Mouse (Mus musculus) hindbrain, embryonic 14.5 days (tissue): ENCODE measurements around the gene Dao. TPM values are rescaled to one million over a fixed set of nuclear protein-coding genes. Genes with fewer than 3 reads are reported as not detected.

ENCODE experiments used
- ATAC-seq: fragments of 200-750 bp; cut with Nextera tagmentation; 2 replicates; pipeline ENCODE4 v1.8.0; 2017; ENCODE audit warnings: moderate number of reproducible peaks, mild to moderate bottlenecking, moderate TSS enrichment, moderate library complexity; ENCODE audit not compliant: low FRiP score
- DNase-seq: peaks from one replicate; pipeline ENCODE4 v3.0.0-alpha.2; 2015; ENCODE audit warnings: low spot score
- H3K27ac ChIP-seq: fragments of 300-500 bp; sonication (generic); 2 replicates; pipeline ENCODE4 v1.5.1; 2014; ENCODE audit warnings: mild to moderate bottlenecking, moderate library complexity
- H3K27me3 ChIP-seq: fragments of 300-500 bp; sonication (generic); 2 replicates; pipeline ENCODE4 v1.6.1; 2014; ENCODE audit warnings: mild to moderate bottlenecking, low read length, mixed read lengths; ENCODE audit not compliant: control insufficient read depth, insufficient read depth
- H3K36me3 ChIP-seq: fragments of 300-500 bp; sonication (generic); replicated peaks from 2 replicates; pipeline ENCODE4 v1.6.1; 2014; ENCODE audit not compliant: control insufficient read depth, insufficient read depth
- H3K4me1 ChIP-seq: fragments of 300-500 bp; sonication (generic); replicated peaks from 2 replicates; pipeline ENCODE4 v1.6.1; 2014; ENCODE audit warnings: antibody characterized with exemption, low read length, mixed read lengths; ENCODE audit not compliant: control insufficient read depth, insufficient read depth
- H3K4me2 ChIP-seq: fragments of 300-500 bp; sonication (generic); replicated peaks from 2 replicates; pipeline ENCODE4 v1.6.1; 2014; ENCODE audit warnings: mild to moderate bottlenecking, moderate library complexity
- H3K4me3 ChIP-seq: fragments of 300-500 bp; sonication (generic); replicated peaks from 2 replicates; pipeline ENCODE4 v1.5.1; 2014; ENCODE audit warnings: mild to moderate bottlenecking, low read length
- H3K9ac ChIP-seq: fragments of 300-500 bp; sonication (generic); 2 replicates; pipeline ENCODE4 v1.6.1; 2014
- H3K9me3 ChIP-seq: fragments of 300-500 bp; sonication (generic); 2 replicates; pipeline ENCODE4 v1.6.1; 2016; ENCODE audit warnings: low read length; ENCODE audit not compliant: control insufficient read depth
- WGBS: fragments of 180-500 bp; shearing (Covaris S2); extraction: QIAGEN DNeasy Blood & Tissue Kit; methylation state at CpG from one replicate; pipeline ENCODE4 v1.1.7; 2014; 5-methylcytosine and 5-hydroxymethylcytosine counted together
- polyA plus RNA-seq: library from polyadenylated mRNA; unstranded; fragments of >200 nt; fragmentation: Nextera tagmentation; extraction: Ambion mirVana; gene quantifications from 2 replicates; pipeline ENCODE4 v1.2.1, GENCODE M21; 2014

Dao gene
- polyA plus RNA-seq, 1 experiment from 2014 or later: not detected

GRCm38 (mm10) chr5:113977309-113977708, 26.2 kb upstream of the Dao start:
- Histone ChIP-seq H3K9me3 (no peaks in the 10 kb centered on the region), H3K27me3 (no peaks in the 10 kb centered on the region), H3K27ac (no peak overlapping the region), H3K36me3 (0 out of 2 replicates have a peak, but pooled peaks cover 4% of the 10 kb centered on the region), H3K4me2 (no peak overlapping the region), H3K4me3 (no peak overlapping the region), H3K4me1 (peaks cover 24% of the 10 kb centered on the region), H3K9ac (no peak overlapping the region)
- ATAC-seq: no peak
- whole genome bisulfite sequencing: 78% methylated on average over 8 of the region's 8 CpGs
- DNase-seq: no peak

GRCm38 (mm10) chr5:113980511-113980910, 23.0 kb upstream of the Dao start:
- Histone ChIP-seq H3K4me2 (no peak overlapping the region), H3K4me3 (no peak overlapping the region), H3K9me3 (no peaks in the 10 kb centered on the region), H3K4me1 (0 out of 2 replicates have a peak, but pooled peaks cover 4% of the 10 kb centered on the region), H3K36me3 (peaks cover 8% of the 10 kb centered on the region), H3K9ac (no peak overlapping the region), H3K27me3 (no peaks in the 10 kb centered on the region), H3K27ac (no peak overlapping the region)
- 90% methylated on average over 1 of the region's 1 CpGs for WGBS
- DNase-seq: no peak
- no peak for ATAC-seq

GRCm38 (mm10) chr5:113981171-113981570, 22.3 kb upstream of the Dao start:
- peaks cover 4% of the 10 kb centered on the region; the same call in 1 of the 2 replicates for H3K4me1 ChIP-seq
- no peak overlapping the region for H3K4me3 ChIP-seq
- ATAC-seq (no peak), DNase-seq (no peak)
- H3K9ac ChIP-seq: no peak overlapping the region
- WGBS: 87% methylated on average over 6 of the region's 6 CpGs
- no peak overlapping the region for H3K27ac ChIP-seq
- no peaks in the 10 kb centered on the region for H3K9me3 ChIP-seq
- peaks cover 8% of the 10 kb centered on the region for H3K36me3 ChIP-seq
- no peaks in the 10 kb centered on the region for H3K27me3 ChIP-seq
- no peak overlapping the region for H3K4me2 ChIP-seq

- 77% methylated on average over 8 of the region's 8 CpGs for WGBS
Observed at GRCm38 (mm10) chr5:113981843-113982242, 21.7 kb upstream of the Dao start.

DNA sequence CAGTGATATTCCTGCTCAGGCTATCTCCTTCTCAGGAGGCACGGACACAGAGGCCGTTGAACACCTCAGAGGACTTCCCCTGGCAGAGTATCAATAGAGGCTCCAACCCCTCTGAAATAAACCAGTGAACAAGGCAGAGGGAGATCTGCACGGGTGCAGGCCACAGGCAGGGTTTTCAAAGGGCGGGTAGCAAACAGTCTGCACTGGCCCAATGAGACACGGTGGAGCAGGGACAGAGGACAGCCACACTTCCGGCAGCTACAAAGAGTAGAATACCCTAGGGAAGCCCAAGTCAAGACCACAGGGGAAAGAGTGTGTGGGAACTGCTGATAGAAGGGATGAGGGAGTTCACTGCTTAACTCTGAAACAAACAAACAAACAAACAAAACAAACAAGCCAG, 20.0 kb upstream of the Dao start:
- DNase-seq (no peak), ATAC-seq (no peak)
- H3K36me3 ChIP-seq: peaks cover 15% of the 10 kb centered on the region
- WGBS: 77% methylated on average over 6 of the region's 6 CpGs
- no peak overlapping the region for H3K4me2 ChIP-seq
- H3K4me3 ChIP-seq: no peak overlapping the region
- no peak overlapping the region for H3K27ac ChIP-seq
- no peak overlapping the region for H3K9ac ChIP-seq
- H3K27me3 ChIP-seq: no peaks in the 10 kb centered on the region
- H3K4me1 ChIP-seq: peaks cover 11% of the 10 kb centered on the region; the same call in 1 of the 2 replicates
- no peaks in the 10 kb centered on the region for H3K9me3 ChIP-seq

More at GRCm38 (mm10) chr5:113981843-113982242, 21.7 kb upstream of the Dao start:
- no peak overlapping the region for H3K9ac ChIP-seq
- no peak overlapping the region for H3K4me2 ChIP-seq
- peaks cover 10% of the 10 kb centered on the region; the same call in 1 of the 2 replicates for H3K4me1 ChIP-seq
- DNase-seq: no peak
- H3K36me3 ChIP-seq: peaks cover 14% of the 10 kb centered on the region
- H3K9me3 ChIP-seq: no peaks in the 10 kb centered on the region
- H3K27me3 ChIP-seq: no peaks in the 10 kb centered on the region
- no peak for ATAC-seq
- H3K4me3 ChIP-seq: no peak overlapping the region
- H3K27ac ChIP-seq: no peak overlapping the region

DNA sequence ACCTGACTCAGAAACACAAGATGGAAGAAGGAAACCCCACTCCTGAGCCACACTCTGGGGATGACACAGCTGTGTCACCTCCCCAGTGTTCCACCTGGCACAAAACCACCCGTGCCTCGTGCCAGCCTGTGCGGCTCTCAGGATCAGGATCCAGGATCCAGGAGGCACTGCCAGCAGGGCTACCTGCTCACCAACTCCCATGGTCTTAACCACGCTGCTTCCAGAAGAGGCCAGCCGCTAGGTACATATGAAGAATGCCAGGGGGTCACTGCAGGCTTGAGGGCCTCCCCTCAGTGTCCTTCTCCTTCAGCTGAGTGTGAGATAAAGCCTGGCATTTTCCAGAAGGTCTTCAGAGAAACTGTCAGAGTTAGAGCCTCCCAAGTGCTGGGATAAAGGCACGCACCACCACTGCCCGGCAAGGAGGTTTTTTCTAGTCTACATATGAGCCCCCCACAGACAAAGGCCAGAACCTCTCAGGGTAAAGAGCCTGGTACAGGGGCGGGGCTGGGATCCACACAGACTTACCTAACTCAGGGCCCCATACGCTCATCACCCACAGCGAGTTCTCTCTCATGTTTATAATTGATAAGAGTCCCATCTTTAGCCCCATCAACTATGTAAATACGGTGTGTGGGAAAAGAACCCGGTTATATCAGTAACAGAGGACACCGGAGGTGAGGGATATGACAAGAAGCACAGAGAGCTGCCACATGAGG, 19.3 kb upstream of the Dao start:
- Histone ChIP-seq H3K4me2 (no peak overlapping the region), H3K36me3 (peaks cover 22% of the 10 kb centered on the region), H3K4me3 (no peak overlapping the region), H3K9ac (no peak overlapping the region), H3K4me1 (peaks cover 11% of the 10 kb centered on the region; the same call in 1 of the 2 replicates), H3K27me3 (no peaks in the 10 kb centered on the region), H3K27ac (no peak overlapping the region), H3K9me3 (no peaks in the 10 kb centered on the region)
- DNase-seq: no peak
- WGBS: 91% methylated on average over 13 of the region's 13 CpGs
- no peak for ATAC-seq

- DNase-seq (no peak), ATAC-seq (no peak)
- Histone ChIP-seq H3K27me3 (no peaks in the 10 kb centered on the region), H3K4me2 (no peak overlapping the region), H3K9me3 (no peaks in the 10 kb centered on the region), H3K9ac (no peak overlapping the region), H3K27ac (no peak overlapping the region), H3K4me1 (peaks cover 15% of the 10 kb centered on the region; the same call in 1 of the 2 replicates), H3K4me3 (no peak overlapping the region), H3K36me3 (peaks cover 26% of the 10 kb centered on the region)
- WGBS: 74% methylated on average over 2 of the region's 2 CpGs
Observed at GRCm38 (mm10) chr5:113985737-113986136, 17.8 kb upstream of the Dao start.

DNA sequence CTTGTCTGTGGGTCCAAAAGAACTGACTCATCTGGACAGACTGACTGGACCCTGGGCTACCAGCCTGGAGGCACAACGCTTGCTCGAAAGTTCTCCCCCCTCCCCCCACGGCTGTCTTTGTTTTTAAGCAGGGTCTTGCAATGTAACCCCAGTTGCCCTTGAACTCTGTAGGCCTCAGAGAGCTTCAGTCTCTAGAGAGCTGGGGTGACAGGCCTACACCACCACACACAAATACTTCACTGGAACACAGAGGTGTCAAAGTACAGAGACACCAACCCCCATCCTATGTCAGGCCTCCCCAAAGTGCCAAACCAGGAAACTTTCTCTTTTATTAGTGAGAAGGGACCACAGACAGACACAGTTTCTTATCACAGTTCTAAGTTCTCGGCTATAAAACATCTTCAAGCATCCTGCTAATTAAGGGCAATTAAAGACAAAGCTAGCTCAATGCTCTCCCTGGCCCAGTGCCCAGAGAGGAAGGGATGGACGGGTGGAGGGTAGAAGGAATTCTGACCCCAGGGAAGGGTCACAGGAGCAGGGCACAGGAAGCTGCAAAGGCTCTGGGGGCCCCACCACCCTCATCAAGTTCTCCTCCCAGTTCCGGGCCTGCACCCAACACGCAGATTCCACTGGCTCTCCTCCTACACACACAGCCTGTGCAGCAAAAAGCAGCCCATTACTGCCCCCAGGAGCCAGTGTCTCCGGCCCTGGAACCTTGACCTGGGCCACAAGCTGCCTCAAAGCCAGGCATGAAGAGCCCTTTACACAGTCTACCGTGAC, 17.1 kb upstream of the Dao start:
- WGBS: 60% methylated on average over 9 of the region's 9 CpGs
- Histone ChIP-seq H3K27ac (no peak overlapping the region), H3K27me3 (no peaks in the 10 kb centered on the region), H3K4me2 (no peak overlapping the region), H3K4me1 (peaks cover 22% of the 10 kb centered on the region; the same call in 1 of the 2 replicates), H3K4me3 (no peak overlapping the region), H3K9ac (no peak overlapping the region), H3K36me3 (peaks cover 24% of the 10 kb centered on the region), H3K9me3 (no peaks in the 10 kb centered on the region)
- ATAC-seq (no peak), DNase-seq (no peak)

DNA sequence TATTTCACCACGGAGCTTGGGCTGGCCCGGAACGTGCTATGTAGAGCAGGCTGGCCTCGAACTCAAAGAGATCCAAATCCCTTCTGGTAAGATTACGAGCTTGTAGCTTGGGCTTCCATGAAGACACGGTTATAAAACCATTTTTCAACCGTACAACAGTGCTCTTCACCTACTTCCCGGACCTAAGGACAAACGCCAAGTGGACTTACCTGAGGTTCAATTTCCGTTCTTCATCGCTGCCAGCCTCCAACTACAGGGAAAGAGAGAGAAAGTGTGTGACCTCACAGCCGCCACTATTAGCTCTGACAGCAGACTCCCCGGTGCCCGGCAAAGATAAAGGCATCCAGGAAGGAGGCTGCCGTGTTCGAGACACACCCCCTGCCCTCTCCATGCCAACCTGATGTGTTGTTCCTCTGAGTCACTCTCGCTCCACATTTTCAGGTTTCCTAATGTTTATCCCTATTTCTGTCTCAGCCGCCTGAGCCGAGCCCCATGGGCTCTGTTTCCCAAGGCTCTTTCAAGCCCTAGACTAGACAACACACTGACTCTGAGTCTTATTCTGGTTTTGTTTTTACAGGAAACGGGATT, 14.0 kb upstream of the Dao start:
- Histone ChIP-seq H3K4me2 (no peak overlapping the region), H3K4me3 (no peak overlapping the region), H3K4me1 (peaks cover 35% of the 10 kb centered on the region), H3K9me3 (no peaks in the 10 kb centered on the region), H3K27me3 (no peaks in the 10 kb centered on the region), H3K36me3 (peaks cover 18% of the 10 kb centered on the region), H3K27ac (no peak overlapping the region), H3K9ac (no peak overlapping the region; the same call in 1 of the 2 replicates)
- no peak for DNase-seq
- ATAC-seq: no peak
- WGBS: 89% methylated on average over 20 of the region's 20 CpGs
